Mouse (Mus musculus): ENCODE data around the gene Gcnt2. TPM values are rescaled to one million over a fixed set of nuclear protein-coding genes. Genes with fewer than 3 reads are reported as not detected.
"Not testable (repeated sequence)": the region's sequence is repeated elsewhere in the genome, so short reads cannot be mapped to it uniquely, and the experiment has no call there.

Gene Gcnt2
- polyA plus RNA-seq, 1 experiment from 2014 or later: 0.77 TPM

DNA sequence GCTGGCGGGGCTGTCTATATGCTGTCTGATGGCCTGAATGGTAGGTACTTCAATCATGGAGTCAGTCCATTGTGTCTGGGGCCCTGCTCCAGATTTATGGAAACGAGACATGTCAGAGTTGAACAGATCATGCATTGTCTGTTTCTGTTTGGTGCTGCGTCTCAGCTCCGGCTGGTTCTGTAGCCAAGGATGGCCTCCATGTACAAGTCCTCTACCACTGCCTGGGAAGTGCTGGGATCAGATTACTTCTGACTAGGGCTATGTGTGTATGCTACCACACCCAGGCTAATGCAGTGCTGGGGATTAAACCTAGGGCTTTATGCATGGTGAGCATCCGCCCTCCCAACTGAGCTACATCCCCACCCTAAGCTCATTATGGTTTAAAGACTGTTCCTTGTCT, 78.0 kb downstream of the Gcnt2 start:
- no peak for DNase-seq (ENCODE audit: low spot score)

DNA sequence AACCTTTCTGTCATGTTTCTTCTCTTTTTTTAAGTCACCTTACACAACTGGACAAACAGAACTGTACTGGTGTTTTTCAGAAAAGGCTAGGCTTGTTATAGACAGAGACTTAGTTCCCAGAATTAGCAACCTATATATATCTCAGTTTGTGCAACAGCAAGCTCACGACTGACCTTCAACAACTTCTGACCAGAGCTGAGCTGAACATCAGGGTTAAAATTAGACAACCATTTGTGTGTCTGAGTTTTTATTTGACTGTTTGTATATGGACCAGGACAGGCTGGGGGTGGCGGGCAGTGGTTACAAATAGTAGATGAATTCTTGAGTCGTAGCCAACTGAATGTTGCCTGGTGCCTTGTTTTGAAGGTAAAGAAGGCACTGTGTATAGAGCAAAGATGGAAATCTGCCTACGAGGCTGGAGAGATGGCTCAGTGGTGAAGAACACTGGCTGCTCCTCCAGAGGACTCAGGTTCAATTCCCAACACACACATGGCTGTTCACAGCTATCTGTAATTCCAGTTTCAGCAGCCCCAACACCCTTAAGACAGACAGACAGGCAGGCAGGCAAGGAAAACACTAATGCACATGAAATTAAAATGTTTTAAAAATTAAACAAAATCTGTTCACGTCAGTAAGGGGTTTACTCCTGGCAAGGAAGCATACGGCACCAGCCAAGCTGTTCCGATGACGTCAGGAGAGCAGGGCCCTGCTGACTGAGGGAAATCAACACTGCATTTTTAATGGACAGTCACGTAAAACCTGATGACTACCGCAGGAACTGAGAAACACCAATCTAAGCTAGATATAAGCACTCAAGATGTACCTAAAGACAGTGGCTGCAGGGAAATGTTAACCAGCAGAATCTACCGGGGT, 79.2 kb downstream of the Gcnt2 start:
- no peak for DNase-seq (ENCODE audit: low spot score)

DNA sequence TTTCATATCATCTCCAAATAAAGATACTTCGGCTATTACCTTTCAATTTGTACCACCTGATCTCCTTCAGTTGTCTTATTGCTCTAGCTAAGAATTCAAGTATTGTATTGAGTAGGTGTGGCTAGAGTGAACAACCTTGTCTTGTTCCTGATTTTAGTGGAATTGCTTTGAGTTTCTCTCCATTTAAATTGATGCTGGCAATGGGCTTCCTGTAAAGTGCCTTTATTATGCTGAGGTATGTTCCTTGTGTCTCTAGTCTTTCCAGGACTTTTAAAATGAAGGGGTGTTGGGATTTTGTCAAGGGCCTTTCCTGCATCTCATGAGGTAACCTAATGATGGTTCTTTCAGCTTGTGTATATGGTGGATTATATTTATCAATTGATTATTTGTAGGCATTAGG, 83.5 kb downstream of the Gcnt2 start:
- no peak for DNase-seq (ENCODE audit: low spot score)

DNA sequence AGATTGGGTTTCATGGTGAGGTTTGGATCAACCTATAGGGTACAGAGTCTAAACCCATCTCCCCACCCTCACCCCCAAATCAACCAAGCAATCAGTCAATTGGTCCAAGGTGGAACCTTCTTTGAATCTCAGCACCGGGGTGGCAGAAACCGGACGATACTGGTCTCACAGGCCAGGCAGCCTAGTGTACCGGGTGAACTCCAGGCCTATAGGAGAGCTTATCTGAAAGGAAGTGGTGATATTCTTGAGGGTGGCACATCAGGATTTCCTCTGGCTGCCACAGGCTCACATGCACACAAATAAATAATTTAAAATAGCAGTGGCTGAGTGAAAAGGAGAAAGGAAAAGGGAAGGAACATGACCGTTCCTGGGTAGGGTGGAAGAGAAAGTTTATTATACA, 84.4 kb downstream of the Gcnt2 start:
- DNase-seq (ENCODE audit: low spot score): no peak

DNA sequence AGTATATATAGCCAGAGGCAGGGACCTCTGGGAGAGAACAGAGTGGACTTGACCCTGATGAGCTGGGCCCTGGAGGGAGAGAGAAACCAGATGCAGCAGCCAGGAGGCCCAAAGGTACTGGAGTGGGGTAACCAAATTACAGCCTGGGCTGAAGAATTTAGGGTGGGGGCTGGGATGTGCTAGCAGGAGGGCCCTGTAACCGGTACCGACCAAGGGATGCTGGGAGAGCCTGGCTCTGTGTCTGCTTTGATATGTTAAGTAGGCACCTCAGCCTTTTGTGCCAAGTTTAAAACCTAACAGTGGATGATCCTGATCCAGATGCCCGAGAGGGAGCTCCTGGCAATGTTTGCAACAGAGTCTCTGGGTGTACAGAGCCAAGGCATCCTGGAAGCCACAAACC, 84.8 kb downstream of the Gcnt2 start:
- DNase-seq (ENCODE audit: low spot score): no peak

DNA sequence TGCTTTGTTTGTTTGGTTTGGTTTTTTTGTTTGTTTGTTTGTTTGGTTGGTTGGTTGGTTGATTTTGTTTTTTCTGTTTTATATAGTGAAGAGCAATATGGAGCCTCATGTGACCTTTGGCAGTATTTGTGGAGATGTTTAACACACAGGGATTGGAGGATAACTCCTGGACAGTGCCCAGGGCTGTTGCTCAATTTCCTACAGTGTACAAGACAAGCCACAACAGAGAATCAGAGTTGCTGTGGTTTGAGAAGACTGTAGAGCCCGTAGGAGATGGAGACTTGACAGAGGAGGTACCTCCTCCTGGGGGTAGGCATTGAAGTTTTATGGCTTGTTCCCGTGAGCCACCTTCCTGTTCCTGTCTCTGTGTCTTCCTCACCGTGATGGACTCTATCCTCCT, 87.0 kb downstream of the Gcnt2 start:
- DNase-seq (ENCODE audit: low spot score): no peak

DNA sequence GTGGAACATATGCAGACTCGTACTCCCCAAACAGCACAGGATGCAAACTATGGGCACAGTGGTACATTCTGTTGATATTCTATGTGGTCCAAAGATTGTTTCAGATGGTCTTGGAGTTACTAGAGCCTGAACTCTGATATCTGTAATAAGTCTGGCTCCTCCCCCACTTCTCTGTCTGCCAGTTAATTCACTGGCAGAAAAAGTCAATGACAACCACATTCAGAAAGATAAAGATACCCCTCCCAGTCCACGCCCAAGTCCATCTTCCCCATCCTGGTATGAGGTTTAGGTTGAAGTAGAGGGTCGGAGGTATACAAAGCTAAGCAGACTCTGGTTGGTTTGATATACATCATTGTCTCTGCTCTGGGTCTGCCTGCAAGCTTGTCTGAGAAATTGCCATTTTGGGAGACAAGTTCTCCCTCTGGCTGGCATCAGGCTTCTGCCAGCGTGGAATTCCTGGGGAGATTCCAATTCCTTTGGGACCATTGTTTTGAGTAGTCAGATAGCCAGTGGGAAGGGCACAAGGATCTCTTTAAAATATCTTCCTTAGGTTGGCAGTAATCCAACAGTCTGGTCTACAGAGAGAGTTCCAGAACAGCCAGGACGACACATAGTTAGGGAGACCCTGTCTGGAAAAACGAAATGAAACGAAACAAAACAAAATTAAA, 88.1 kb downstream of the Gcnt2 start:
- no peak for DNase-seq (ENCODE audit: low spot score)

DNA sequence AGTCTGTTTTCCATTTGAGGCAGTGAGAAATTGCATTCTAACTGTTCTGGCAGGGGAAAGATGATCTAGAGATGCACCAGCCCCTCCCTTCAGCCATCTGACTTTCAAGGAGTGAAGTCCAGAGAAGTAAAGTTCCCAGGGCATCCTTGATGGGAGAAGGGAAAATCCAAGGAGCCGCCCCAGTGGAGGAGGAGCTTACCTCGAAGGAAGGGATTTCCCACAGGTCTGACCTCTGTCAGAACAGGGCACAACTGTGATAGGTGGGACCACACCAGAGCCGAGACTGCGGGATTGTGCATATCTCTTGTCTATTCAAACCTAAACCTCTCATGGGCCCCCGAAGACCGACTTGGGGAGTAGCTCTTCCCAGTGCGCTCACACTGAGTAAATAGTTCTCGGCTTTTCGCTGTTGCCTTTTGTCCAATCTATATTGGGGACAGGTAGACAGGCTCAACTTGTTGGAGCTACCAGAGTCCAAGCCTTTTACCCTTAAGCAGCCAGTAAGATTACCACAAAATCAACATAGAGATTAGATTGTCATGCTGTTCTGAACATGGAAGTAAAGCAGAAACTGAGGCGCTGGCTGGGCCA, 91.9 kb downstream of the Gcnt2 start:
- DNase-seq (ENCODE audit: low spot score): no peak

DNA sequence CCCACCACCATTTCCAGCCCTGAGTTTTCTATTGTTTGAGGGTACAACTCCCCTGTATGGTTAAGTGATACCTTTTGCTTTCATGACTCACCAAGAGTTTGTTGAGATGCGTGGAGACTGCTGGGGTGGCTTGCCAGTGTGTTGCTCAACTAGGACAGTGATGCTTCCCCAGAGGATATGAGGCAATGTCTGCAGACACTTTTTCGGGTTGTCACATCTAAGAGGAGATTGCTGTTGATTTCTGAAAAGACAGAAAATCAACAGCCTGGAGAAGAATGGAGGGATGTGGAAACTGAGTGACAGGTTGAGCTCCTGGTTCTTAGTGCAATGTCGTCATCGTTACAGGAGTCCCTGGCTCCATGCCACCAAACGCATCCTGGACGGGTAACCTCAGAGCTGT, 93.7 kb downstream of the Gcnt2 start:
- no peak for DNase-seq (ENCODE audit: low spot score)

DNA sequence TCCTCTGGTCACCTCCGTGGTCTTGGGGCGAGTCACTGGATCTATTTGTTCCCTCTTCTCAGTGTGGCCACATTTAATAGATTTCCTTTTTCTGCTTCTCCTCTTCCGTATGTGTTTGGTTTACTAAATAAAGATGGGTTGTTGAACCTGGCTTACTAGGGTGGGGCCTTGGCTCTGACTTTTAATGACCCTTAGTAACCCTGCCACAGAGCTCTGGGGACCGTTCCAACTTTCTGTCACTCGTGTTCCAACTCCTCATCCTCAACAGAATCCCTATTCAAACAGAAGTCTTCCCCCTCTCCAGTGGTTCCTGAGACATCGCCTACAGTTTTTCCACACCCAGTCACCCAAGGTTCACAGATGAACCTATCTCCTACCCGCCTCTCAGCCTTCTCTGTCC, 96.2 kb downstream of the Gcnt2 start:
- DNase-seq (ENCODE audit: low spot score): no peak

DNA sequence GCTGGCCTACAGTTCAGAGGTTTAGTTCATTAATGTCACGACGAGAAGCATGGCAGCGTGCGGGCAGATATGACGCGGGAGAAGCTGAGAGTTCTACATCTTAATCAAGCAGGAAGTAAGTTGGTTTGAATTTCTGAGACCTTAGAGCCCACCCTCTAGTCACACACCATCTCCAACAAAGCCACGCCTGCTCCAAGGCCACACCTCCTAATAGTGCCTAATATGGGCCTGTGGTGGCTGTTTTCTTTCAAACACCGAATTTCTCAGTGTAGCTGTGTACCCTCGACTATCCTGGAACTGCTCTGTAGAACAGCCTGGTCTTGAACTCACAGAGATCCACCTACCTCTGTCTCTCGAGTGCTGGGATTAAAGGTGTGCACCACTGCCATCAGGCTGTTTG, 108.1 kb downstream of the Gcnt2 start:
- no peak for DNase-seq (ENCODE audit: low spot score)

DNA sequence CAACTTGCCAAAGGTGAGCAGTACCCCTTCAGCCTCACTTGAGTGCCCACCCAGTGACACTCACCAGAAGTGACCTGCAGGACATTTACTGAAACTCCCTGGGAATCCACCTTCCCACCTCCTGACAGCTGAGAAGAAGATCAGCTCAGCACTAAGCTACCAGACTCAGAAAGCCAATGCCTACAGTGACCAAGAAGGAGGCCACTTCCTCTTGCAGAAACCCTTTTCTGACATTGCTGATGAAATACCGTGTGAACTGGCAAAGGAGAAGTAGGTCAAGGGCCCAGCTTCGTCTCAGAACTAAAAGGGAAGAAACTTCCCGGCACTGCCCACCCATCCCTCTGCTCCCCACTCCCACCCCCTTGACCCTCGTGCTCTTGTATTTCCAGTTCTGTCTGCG, 109.0 kb downstream of the Gcnt2 start:
- DNase-seq (ENCODE audit: low spot score): peak; percentile 17

DNA sequence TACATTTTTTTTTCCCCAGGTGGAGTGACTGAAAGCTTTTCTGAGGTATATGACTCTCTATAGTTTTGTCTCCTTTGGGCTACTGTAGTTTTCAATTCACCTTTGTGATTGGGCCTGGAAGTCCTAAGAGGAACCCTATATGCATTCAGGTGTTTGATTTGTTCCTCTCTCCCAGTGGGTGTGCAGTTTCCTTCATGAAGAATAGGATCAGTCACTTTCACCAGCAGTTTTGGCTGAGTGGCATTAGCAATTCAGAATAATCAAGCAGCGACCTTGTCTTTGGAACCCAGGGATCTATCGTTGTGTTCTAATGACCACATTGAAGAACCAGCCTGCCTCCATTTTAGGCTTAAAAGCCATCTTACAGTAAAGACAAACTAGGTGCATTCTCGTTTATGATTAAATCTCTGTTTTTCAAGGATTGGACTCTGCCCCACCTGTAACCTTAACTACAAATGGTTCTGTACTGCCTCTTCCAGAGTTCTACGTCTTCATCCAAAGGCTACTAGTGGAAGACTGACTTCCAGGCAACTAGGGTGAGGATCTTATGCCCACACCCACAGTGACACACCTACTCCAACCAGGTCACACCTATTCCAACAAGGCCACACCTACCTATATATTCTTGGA, 110.3 kb downstream of the Gcnt2 start:
- DNase-seq (ENCODE audit: low spot score): no peak

DNA sequence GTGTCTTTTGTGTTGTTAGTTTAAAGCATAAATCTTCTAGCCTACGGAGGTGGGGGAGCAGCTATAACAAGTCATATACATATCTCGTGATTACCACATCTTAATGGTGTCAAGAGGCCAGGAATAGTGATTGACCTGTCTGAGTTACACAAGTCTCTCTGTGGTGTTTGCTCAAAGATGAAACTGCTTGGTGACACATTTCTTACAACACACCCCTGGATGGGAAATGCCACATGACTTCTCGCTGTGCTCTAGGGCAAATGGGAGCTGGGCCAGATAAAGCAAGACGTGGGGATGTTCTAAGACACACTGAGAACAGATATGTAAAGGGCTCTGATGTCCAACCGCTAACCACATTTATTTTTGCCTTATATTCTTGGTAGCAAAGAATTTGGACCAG, 111.7 kb downstream of the Gcnt2 start:
- no peak for DNase-seq (ENCODE audit: low spot score)

DNA sequence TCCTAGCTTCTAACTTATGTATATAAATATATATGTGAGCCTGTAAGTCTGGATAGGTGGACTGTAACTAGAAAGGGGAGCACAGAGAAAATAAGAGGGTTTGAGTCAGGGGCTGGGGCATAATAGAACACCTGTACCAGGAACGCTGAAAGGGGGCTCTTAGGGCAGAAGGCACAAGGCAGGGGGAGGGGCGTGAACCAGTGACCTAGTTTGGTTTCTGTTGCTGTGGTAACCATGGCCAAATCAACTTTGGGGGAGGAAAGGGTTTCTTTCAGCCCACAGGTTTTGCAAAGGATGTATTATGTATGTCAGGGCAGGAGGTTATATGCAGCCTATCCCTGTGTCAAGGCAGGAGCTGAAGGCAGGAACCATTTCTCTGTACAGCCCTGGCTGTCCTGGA, 112.3 kb downstream of the Gcnt2 start:
- peak; percentile 92 for DNase-seq (ENCODE audit: low spot score)

DNA sequence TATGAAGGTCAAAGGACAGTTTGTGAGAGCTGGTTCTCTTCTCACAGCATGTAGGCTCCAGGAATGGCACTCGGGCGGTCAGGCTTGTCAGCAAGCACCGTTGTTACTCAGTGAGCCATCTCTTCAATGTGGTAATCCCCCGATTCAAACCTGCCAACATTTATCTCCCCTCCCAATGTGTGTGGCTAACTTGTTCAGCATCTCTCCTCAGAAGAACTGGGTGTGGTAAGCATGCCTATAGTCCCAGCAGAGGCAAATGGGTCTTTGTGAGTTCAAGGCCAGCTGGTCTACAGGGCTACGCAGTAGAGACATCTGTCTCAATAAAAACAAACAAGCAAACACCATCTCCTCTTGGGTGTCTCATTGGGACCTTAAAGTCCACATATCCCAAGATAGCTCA, 113.4 kb downstream of the Gcnt2 start:
- DNase-seq (ENCODE audit: low spot score): peak; percentile 7

DNA sequence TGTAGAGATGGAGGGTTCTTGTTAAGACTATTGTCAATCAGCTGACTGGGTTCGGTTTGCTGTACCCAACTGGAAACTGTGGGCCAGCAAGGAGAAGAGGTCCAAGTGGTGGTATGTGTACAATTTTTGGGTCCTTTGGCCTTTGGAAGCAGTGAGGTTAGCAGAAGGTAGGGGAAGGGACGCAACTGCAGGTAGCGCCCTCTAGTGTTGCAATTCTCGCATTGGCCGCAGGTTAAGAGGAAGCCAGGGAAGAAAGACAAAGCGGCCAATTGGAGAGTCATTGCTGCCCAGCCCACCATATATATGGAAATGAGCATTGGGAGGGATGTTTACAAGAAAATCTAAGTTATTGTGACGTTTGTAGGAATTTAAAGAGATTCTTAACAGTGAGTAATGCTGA, 118.1 kb downstream of the Gcnt2 start:
- peak; percentile 73 for DNase-seq (ENCODE audit: low spot score)

DNA sequence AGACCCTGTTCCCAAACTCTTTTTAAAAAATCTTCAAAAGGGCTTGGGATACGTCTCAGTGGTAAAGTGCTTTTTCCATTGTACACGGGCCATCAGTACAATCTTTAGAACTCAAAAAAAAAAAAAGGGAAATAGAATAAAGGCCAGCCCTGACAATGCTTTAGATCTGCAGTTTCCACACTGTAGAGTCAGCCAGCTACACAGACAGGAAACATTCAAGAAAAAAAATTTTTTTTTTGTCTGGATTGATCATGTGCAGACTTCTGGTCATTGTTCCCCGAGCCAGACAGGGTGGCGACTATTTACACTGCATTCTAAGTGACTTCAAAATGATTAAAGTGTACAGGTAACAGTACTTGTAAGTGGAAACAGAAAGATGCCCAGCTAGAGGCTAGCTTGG, 119.1 kb downstream of the Gcnt2 start:
- DNase-seq (ENCODE audit: low spot score): no peak

DNA sequence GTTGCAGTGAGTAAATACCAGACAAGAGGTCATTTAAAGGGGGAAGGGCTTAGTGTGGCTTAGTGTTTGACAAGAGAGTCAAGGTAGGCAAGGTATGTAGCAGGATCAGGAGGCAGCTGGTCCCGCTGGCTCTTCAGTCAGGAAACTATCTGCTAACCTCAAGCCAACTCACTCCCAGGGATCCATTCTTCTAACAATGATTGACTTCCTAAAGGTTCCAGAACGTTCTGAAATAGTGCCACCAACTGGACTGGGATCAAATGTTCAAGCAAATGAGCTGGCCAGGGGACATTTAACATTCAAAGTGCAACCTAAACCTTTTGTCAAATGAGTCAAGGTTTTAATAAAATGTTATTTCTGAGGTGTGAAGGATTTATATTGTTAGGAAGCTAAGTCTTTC, 119.8 kb downstream of the Gcnt2 start:
- no peak for DNase-seq (ENCODE audit: low spot score)

DNA sequence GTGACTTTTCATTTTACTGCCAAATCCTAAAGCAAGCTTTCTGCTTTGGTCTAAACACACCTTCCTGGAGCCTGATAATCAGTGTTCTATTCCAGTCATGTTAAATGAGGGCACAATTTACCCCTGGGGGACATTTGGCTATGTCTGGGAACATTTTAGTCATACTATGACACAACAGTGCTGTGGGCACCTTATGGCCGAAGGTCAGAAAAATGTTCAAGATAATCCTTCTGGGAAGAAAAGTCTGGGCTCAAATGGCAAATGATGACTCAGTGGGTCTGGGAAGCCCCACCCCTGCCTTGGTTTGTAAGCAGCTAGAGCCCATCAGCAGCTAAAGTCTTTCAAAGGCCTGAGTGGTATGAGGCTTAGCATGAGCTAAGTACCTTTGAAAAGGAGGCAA, 123.2 kb downstream of the Gcnt2 start:
- no peak for DNase-seq (ENCODE audit: low spot score)

DNA sequence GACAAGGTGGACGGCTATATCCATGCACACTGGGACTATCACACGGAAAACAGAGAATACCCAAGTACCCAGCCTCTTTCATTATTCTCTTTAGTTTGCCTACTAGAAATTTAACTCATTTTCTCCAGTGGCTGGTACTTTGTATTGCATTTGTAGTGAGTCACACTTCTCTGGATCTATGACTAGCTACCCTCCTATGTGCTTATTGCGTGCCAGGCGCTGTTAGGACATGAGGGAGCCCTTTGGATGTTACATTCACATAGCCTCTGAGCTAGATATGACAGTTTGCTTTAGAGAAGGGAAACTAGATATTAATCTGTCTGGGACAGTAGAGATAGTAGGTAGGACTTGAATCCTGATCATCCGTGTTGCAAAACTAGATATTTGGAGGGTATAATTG, 126.5 kb downstream of the Gcnt2 start:
- no peak for DNase-seq (ENCODE audit: low spot score)

DNA sequence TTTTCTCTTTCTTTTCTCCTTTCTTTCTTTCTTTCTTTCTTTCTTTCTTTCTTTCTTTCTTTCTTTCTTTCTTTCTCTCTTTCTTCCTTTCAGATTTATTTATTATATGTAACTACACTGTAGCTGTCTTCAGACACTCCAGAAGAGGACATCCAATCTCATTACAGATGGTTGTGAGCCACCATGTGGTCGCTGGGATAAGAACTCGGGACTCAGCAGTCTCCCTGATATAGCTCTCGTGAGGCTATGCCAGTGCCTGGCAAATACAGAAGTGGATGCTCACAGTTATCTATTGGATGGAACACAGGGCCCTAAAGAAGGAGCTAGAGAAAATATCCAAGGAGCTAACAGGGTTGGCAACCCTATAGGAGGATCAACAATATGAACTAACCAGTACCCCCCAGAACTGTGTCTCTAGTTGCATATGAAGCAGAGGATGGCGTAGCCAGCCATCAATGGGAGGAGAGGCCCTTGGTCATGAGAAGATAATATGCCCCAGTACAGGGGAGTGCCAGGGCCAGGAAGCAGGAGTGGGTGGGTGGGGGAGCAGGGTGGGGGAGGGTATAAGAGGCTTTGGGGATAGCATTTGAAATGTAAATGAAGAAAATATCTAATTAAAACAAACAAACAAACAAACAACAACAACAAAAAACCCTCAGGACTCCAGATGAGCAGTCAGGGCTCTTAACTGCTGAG, 128.2 kb downstream of the Gcnt2 start:
- not testable (repeated sequence) for DNase-seq (ENCODE audit: low spot score)
